Mouse (Mus musculus): ENCODE data around the gene Pcgf1. TPM values are rescaled to one million over a fixed set of nuclear protein-coding genes. Genes with fewer than 3 reads are reported as not detected.

Pcgf1 gene
- polyA plus RNA-seq (2015; fragmentation: Nextera tagmentation; extraction: Ambion mirVana), result 9.2 and 12.1 TPM in 2 replicates

GRCm38 (mm10) chr6:83077630-83078323 lies at the start of gene Pcgf1:
Gene Pcgf1, plus strand, starts transcription at chr6:83077869.

DNA sequence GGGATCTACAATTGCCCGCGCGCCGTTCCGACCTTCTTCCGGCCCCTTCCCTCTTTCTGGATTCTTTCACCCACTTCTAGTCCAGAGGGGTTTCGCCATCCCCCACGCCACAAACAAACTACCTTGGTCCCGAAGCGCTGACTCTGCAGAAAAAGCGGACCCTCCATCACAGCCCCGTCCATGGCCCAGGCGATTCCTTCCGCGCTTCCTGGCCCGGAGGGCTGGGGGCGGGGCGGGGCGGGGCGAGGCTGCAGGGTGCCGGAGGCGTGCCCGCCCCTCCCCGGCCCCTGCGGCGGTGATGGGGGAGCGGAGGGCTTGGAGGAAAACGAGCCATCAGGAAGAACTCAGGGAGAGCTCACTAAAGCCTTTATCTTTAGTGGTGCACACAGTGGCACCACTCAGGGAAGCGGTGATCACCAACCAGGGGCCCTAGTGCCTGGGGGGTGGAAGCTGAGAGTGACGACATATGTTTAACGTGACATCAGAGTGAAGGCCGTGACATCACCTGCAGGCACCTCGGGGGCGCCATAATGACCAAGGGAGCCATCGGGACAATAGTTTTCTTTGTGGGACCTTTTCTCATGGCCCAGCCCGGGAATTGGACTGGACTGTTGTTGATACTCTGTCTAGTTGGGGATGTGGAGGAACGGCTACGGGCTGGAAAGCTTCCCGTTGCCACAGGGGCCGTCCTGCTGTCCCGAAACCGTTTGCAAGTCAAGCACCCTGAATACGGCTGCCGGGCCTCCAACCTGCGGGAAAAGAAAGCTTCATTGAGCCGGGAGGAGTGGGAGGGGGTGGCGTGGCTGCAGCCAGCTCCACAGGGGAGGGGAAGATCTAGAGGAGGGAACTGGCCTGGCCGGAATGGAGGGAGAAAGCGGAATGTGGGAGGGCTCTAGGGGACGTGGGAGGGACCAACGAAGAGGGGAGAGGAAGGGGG lies 44.2 kb upstream of the Pcgf1 start, which contains the start of the genes Dok1 and Loxl3:
Gene Dok1 (minus strand): TSS at position 223 of the 937 bp plus-strand sequence.
Gene Loxl3 (plus strand): TSS at position 925 of the 937 bp plus-strand sequence.

GRCm38 (mm10) chr6:83054074-83054851 lies 23.4 kb upstream of the Pcgf1 start, which contains the start of gene Aup1:
Gene Aup1, plus strand, starts transcription at chr6:83054521.

DNA sequence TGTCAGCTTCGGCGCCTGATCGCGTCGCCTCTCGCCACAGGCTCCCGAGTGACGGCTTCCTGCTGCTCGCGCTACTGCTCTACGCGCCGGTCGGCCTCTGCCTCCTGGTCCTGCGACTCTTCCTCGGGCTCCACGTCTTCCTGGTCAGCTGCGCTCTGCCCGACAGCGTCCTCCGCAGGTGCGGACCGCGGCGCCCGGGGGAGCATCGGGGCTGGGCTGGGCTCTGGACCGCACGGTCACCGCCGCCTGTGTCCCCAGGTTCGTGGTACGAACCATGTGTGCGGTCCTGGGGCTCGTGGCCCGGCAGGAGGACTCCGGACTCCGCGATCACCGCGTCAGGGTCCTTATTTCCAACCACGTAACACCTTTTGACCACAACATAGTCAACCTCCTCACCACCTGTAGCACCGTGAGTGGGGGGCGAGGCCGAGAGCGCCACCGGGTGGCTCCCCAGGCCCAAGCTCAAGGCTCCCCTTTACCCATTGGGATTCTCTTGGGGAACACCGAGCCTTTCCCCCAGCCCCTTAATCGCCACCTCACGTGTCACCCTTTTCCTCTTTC lies 22.7 kb upstream of the Pcgf1 start, which contains the start of gene Htra2:
Gene Htra2 (minus strand): TSS at position 403 of the 561 bp plus-strand sequence.

DNA sequence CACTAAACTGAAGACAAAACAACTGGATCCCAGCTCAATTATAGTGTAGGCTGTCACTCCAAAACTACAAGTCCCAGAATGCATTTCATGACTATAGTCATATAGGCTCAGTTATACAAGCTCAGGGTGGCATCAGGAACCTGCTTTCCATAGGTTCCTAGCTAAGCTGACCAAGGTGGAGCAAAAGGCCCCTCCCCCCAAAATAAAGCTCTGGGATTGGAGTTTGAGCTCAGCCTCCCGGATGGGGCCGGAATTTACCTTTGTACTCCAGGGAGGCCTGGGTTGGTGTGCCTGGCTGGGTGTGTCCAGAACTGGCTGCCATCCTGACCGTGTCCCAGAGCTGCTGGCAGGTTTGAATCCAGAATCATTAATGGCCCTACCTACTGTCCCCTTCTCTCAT lies 19.9 kb upstream of the Pcgf1 start, which contains the start of gene Dqx1:
Gene Dqx1 (plus strand): TSS at position 55 of the 400 bp plus-strand sequence.

GRCm38 (mm10) chr6:83070247-83070310 lies 7.6 kb upstream of the Pcgf1 start, which contains the start of gene Tlx2:
Gene Tlx2, minus strand, starts transcription at chr6:83070293.

DNA sequence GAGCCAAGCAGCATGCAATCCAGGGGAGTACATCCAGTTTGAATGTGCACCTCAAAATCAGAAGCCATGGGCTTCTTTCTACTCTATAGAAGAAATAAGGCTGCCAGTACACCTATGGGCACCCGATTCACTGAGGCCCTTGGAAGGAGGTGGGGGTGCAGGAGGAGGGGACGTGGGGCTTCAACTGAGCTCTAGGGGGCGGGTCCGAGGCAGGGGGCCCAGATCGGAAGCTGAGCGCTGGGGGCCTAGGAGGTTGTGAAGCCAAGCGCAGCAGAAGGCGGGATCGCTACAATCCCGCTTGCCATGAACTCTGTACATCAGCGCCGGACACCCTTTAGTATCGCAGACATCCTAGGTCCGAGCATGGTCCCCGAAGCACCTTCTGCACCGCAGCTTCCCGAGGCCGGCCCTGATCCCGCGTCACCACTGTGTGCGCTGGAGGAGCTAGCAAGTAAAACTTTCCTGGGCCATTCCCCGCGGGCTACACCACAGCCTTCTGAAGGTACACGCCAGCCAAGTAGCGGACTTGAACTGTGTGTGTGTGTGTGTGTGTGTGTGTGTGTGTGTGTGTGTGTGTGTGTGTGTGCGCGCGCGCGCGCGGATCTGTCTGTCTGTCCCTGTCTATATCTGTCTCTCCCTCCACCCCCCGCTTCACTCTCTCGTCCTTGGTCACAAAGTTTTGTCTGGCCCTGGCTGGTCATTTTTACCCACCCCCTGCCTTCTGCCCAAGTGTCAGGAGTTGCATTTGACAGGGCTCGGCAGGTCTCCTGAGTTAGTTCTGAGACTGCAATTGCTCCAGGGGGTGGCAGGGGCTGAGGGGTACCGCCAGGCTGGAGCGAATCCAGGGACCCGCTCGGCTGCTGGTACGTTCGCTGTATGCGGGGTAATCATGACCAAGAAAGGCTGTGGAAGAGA lies 8.7 kb downstream of the Pcgf1 start, which contains the start of gene Lbx2:
Gene Lbx2 (plus strand): TSS at position 247 of the 915 bp plus-strand sequence.

GRCm38 (mm10) chr6:83101316-83101687 lies 23.6 kb downstream of the Pcgf1 start, which contains the start of the genes Ccdc142 and Gm42688:
Gene Ccdc142, plus strand, starts transcription at chr6:83101601.
Gene Gm42688, plus strand, starts transcription at chr6:83101617.

DNA sequence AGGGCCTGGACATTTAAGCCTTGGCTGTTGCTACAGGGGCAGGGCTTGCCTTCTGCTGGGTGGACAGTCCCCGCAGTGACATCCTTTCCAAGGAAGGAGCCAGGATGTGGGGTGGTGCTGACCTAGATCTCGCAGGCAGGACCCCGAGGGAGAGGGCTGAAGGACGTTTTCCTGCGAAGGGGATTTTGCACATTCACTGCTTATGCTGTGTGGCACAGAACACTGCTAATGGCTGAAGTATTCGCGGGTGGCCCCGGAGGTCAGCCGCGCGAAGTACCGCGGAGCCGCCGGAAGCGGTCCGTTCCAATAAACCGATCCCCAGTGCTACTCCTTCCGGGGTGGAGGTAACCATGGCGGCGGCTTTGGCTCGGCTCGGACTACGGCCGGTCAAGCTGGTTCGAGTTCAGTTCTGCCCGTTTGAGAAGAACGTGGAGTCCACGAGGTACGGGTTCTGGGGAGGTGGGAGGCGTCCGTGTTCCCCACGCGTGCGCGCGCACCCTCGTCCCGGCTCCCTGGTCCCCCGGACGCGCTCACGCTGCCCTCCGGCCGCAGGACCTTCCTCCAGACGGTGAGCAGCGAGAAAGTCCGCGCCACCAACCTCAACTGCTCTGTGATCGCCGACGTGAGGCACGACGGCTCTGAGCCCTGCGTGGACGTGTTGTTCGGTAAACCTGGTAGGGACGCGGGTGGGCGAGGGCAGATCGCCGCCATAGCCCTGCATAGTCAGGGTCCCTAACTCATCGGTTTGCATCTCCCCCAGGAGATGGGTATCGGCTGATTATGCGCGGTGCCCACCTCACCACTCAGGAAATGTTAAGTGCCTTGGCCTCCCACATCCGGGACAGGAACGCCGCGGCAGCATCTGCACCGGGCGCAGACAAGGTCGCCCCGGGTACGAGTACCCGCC lies 31.3 kb downstream of the Pcgf1 start, which contains the start of gene Mrpl53:
Gene Mrpl53 (plus strand): TSS at position 279 of the 907 bp plus-strand sequence.

DNA sequence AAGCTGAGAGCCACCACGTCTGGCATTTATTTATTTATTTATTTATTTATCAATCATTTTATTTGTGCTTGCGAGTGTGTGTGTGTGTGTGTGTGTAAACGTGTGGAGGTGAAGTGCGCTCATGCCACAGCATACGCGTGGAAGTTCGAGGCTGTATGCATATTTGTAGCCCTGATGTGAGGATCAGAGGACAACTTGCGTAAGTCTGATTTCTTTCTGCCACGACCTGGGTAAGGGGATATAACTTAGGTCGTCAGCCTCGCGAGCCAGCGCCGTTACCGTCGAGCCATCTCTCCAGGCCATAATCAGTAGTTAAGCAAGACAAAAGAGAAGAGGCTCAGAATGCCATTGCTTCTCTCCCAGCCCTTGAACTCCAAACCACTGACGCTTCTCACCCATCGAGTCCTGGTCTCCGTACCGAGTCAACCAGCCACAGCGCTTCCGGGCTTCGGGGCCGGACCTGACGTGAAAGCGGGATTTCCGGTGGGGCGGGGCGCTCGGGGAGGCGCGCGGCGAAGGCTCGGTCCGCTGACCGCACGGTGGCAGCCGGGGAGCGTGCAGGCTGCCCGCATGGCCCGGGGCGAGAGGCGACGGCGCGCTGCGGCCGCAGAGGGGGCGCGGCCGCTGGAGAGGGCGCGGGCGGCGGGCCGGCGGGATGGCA lies 37.5 kb downstream of the Pcgf1 start, which contains the start of gene Mogs:
Gene Mogs (plus strand): TSS at position 486 of the 661 bp plus-strand sequence.

DNA sequence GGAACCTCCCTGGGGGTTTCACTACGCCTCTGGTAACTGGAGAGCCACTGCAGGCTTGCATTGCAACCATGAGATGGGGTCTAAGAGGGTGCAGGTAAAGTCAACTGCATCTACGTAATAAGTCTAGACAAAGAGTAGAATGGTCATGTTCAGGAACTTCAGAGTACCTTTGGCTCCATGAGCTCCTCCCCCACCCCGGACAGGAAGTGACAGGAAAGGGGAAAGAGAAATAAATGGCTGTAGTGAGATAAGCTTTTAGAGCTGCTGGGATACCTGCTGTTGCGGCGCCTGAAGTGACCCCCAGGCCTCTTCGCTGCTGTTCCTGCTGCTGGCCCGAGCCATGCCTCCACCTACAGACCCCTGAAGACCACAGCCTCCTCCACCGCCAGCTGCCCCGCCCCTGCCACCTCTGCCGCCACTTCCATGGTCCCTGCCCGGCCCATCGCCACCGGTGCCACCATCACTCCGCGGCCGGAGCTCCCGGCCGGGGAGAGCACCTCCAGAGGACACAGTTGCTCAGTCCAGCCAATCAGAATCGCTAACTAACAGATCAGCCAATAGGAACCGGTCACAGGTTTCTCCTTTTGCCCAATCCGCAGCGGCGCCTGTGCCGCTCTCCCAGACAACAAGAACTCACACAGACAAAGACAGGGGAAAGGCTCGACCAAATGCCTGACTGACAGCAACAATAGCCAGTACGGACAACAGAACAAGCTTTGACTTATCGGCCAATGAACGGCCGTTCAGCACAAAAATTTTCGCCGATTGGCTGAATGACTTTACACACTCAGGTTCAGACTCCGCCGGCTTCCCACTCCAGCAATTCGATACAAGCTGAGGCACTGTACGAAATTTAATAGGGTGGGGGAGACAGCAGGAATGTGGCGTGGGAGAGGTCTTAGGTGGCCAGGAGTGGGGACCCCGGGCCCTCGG lies 43.5 kb downstream of the Pcgf1 start, which contains the start of gene Wbp1:
Gene Wbp1 (minus strand): TSS at position 630 of the 933 bp plus-strand sequence.

DNA sequence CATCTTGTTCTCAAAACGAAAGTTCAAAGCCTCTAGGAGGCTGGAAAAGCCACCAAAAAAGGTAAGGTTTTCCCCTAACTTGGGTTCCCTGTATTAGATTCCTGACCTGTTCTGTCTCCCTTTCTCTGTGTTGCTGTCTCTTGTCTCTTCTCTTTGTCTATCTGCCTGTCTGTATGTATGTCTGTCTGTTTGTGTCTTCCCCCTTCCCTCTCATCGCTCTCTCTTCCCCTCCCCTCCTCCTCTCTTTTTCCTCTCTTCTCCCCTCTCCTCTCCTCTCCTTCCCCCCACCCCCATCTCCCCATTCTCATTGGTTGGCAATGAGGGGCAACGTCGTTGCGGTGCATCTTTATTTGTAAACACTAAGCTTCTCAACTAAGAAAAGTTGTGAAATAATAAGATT lies 47.7 kb downstream of the Pcgf1 start, which contains the start of gene Ino80b:
Gene Ino80b (minus strand): TSS at position 101 of the 400 bp plus-strand sequence.

MicroRNAs within 50 kb of the gene (microRNA counts, 519-probe panel; counts per million panel counts)
- microRNA mmu-miR-3470a+mmu-miR-3470b, result not detected

Small RNA genes within 50 kb of the gene (microRNA-seq; reads per million reads assigned to microRNA genes)
- not detected for gene Mir3470a
- not detected for gene Mir7040

Other genes starting within 250 kb of the Pcgf1 start
- 0.08 and 0.22 TPM in 2 replicates for gene Sema4f, start 138.1 kb upstream of the Pcgf1 start, polyA plus RNA-seq (2015; fragmentation: Nextera tagmentation; extraction: Ambion mirVana)
- gene M1ap, start 131.0 kb upstream of the Pcgf1 start, polyA plus RNA-seq (2015; fragmentation: Nextera tagmentation; extraction: Ambion mirVana), result 0.23 and 0.34 TPM in 2 replicates
- 20.9 TPM in 2 replicates for gene Dok1, start 44.4 kb upstream of the Pcgf1 start, polyA plus RNA-seq (2015; fragmentation: Nextera tagmentation; extraction: Ambion mirVana)
- 9.6 and 9.8 TPM in 2 replicates for gene Loxl3, start 43.7 kb upstream of the Pcgf1 start, polyA plus RNA-seq (2015; fragmentation: Nextera tagmentation; extraction: Ambion mirVana)
- gene Aup1, start 23.3 kb upstream of the Pcgf1 start, polyA plus RNA-seq (2015; fragmentation: Nextera tagmentation; extraction: Ambion mirVana), result 130 and 134 TPM in 2 replicates
- 66.1 and 69.7 TPM in 2 replicates for gene Htra2, start 22.6 kb upstream of the Pcgf1 start, polyA plus RNA-seq (2015; fragmentation: Nextera tagmentation; extraction: Ambion mirVana)
- gene Dqx1, start 20.0 kb upstream of the Pcgf1 start, polyA plus RNA-seq (2015; fragmentation: Nextera tagmentation; extraction: Ambion mirVana), result 3.3 and 4.1 TPM in 2 replicates
- gene Tlx2, start 7.6 kb upstream of the Pcgf1 start, polyA plus RNA-seq (2015; fragmentation: Nextera tagmentation; extraction: Ambion mirVana), result 0.46 and 0.62 TPM in 2 replicates
- gene Lbx2, start 8.5 kb downstream of the Pcgf1 start, polyA plus RNA-seq (2015; fragmentation: Nextera tagmentation; extraction: Ambion mirVana), result 0.21 TPM in 1 of 2 replicates, not detected in the other
- gene Ccdc142, start 23.7 kb downstream of the Pcgf1 start, polyA plus RNA-seq (2015; fragmentation: Nextera tagmentation; extraction: Ambion mirVana), result 0.71 and 0.80 TPM in 2 replicates
- 0.82 and 1.1 TPM in 2 replicates for gene Gm42688, start 23.7 kb downstream of the Pcgf1 start, polyA plus RNA-seq (2015; fragmentation: Nextera tagmentation; extraction: Ambion mirVana)
- gene Mrpl53, start 31.2 kb downstream of the Pcgf1 start, polyA plus RNA-seq (2015; fragmentation: Nextera tagmentation; extraction: Ambion mirVana), result 127 TPM in 2 replicates
- 18.7 and 21.6 TPM in 2 replicates for gene Mogs, start 37.6 kb downstream of the Pcgf1 start, polyA plus RNA-seq (2015; fragmentation: Nextera tagmentation; extraction: Ambion mirVana)
- gene Wbp1, start 43.7 kb downstream of the Pcgf1 start, polyA plus RNA-seq (2015; fragmentation: Nextera tagmentation; extraction: Ambion mirVana), result 48.6 and 53.4 TPM in 2 replicates
- 7.6 and 8.2 TPM in 2 replicates for gene Ino80b, start 47.6 kb downstream of the Pcgf1 start, polyA plus RNA-seq (2015; fragmentation: Nextera tagmentation; extraction: Ambion mirVana)
- 7.2 and 9.3 TPM in 2 replicates for gene Rtkn, start 57.6 kb downstream of the Pcgf1 start, polyA plus RNA-seq (2015; fragmentation: Nextera tagmentation; extraction: Ambion mirVana)
- 1.6 and 1.8 TPM in 2 replicates for gene Wdr54, start 78.5 kb downstream of the Pcgf1 start, polyA plus RNA-seq (2015; fragmentation: Nextera tagmentation; extraction: Ambion mirVana)
- 0.51 and 0.66 TPM in 2 replicates for gene 1700003E16Rik, start 78.5 kb downstream of the Pcgf1 start, polyA plus RNA-seq (2015; fragmentation: Nextera tagmentation; extraction: Ambion mirVana)
- gene Dctn1, start 88.1 kb downstream of the Pcgf1 start, polyA plus RNA-seq (2015; fragmentation: Nextera tagmentation; extraction: Ambion mirVana), result 62.5 and 72.3 TPM in 2 replicates
- gene Slc4a5, start 142.0 kb downstream of the Pcgf1 start, polyA plus RNA-seq (2015; fragmentation: Nextera tagmentation; extraction: Ambion mirVana), result 0.17 TPM in 1 of 2 replicates, not detected in the other
- gene Mthfd2, start 248.0 kb downstream of the Pcgf1 start, polyA plus RNA-seq (2015; fragmentation: Nextera tagmentation; extraction: Ambion mirVana), result 26.2 and 28.9 TPM in 2 replicates
- 36.6 and 42.2 TPM in 2 replicates for gene Mob1a, start 248.1 kb downstream of the Pcgf1 start, polyA plus RNA-seq (2015; fragmentation: Nextera tagmentation; extraction: Ambion mirVana)

All from urinary bladder, postnatal 0 days (tissue).